Mouse (Mus musculus) embryo, embryonic 9.5 days (tissue): ENCODE data around the gene Gm44579.

Experiments used
- DNase-seq: peaks from one replicate; pipeline ENCODE4 v3.0.0-alpha.2; 2017; ENCODE audit errors: extremely low spot score

Gene Gm44579

GRCm38 (mm10) chr15:98167645-98168621 lies 52.8 kb downstream of the Gm44579 start:
- peak; percentile 88 for DNase-seq

GRCm38 (mm10) chr15:98166963-98167644 lies 53.7 kb downstream of the Gm44579 start, which contains the start of gene Ccdc184:
Ccdc184 (plus strand) TSS chr15:98167158.
- DNase-seq, result no peak

GRCm38 (mm10) chr15:98165525-98165924 lies 55.3 kb downstream of the Gm44579 start, which contains the start of gene Asb8:
Asb8 (minus strand) TSS chr15:98165625.
- no peak for DNase-seq

GRCm38 (mm10) chr15:98162561-98162960 lies 58.2 kb downstream of the Gm44579 start:
- DNase-seq, result no peak

- no peak for DNase-seq
Observed at GRCm38 (mm10) chr15:98161026-98161805, 59.6 kb downstream of the Gm44579 start.

- DNase-seq, result no peak
Observed at GRCm38 (mm10) chr15:98157253-98157652, 63.5 kb downstream of the Gm44579 start.

GRCm38 (mm10) chr15:98155944-98156343 lies 64.8 kb downstream of the Gm44579 start:
- DNase-seq, result no peak

GRCm38 (mm10) chr15:98155272-98155671 lies 65.5 kb downstream of the Gm44579 start:
- DNase-seq, result no peak

GRCm38 (mm10) chr15:98154631-98155030 lies 66.1 kb downstream of the Gm44579 start:
- no peak for DNase-seq

GRCm38 (mm10) chr15:98154146-98154545 lies 66.6 kb downstream of the Gm44579 start:
- DNase-seq, result no peak

GRCm38 (mm10) chr15:98153625-98154024 lies 67.2 kb downstream of the Gm44579 start:
- peak; percentile 60 for DNase-seq

- DNase-seq, result no peak
Observed at GRCm38 (mm10) chr15:98152916-98153315, 67.9 kb downstream of the Gm44579 start.

GRCm38 (mm10) chr15:98149166-98149602 lies 71.6 kb downstream of the Gm44579 start:
- no peak for DNase-seq

GRCm38 (mm10) chr15:98148356-98148755 lies 72.4 kb downstream of the Gm44579 start:
- no peak for DNase-seq

GRCm38 (mm10) chr15:98145559-98146181 lies 75.1 kb downstream of the Gm44579 start:
- peak; percentile 91 for DNase-seq

GRCm38 (mm10) chr15:98144861-98145507 lies 75.8 kb downstream of the Gm44579 start:
- DNase-seq, result peak; percentile 58

GRCm38 (mm10) chr15:98142515-98142914 lies 78.3 kb downstream of the Gm44579 start:
- no peak for DNase-seq

GRCm38 (mm10) chr15:98140809-98141208 lies 80.0 kb downstream of the Gm44579 start:
- no peak for DNase-seq

- DNase-seq, result no peak
Observed at GRCm38 (mm10) chr15:98139763-98140162, 81.0 kb downstream of the Gm44579 start.

- no peak for DNase-seq
Observed at GRCm38 (mm10) chr15:98136871-98137270, 83.9 kb downstream of the Gm44579 start.
